Mouse (Mus musculus): ENCODE measurements around the gene Cdk1. TPM values are rescaled to one million over a fixed set of nuclear protein-coding genes. Genes with fewer than 3 reads are reported as not detected.
A peak's percentile ranks its signal among the peaks of the same experiment; 100 is the strongest.

The Cdk1 gene
- polyA plus RNA-seq, 1 experiment from 2014 or later = 305 TPM

GRCm38 (mm10) chr10:69342328-69342727 is 10.4 kb downstream of the Cdk1 start:
- no peak overlapping the region for H3K4me3 ChIP-seq (replicated peaks)
- H3K9ac ChIP-seq = no peak overlapping the region
- H3K36me3 ChIP-seq (replicated peaks) = peaks cover 99% of the 10 kb centered on the region
- H3K4me1 ChIP-seq (replicated peaks) = peaks cover 6% of the 10 kb centered on the region; the same call in 1 of the 2 replicates
- no peak overlapping the region for H3K4me2 ChIP-seq
- WGBS (ENCODE audit: insufficient replicate concordance) = 79% methylated on average over 9 of the region's 9 CpGs
- H3K27me3 ChIP-seq = no peaks in the 10 kb centered on the region
- H3K9me3 ChIP-seq (replicated peaks) = no peaks in the 10 kb centered on the region
- H3K27ac ChIP-seq (replicated peaks) = 0 out of 2 replicates have a peak overlapping the region, but pooled peaks have one; percentile 19
- no peak for ATAC-seq (ENCODE audit: insufficient read depth)

GRCm38 (mm10) chr10:69341570-69342227 is 11.0 kb downstream of the Cdk1 start:
- Histone ChIP-seq H3K4me2 (no peak overlapping the region), H3K4me3 (replicated peaks) (no peak overlapping the region), H3K9ac (no peak overlapping the region), H3K36me3 (replicated peaks) (peaks cover 99% of the 10 kb centered on the region), H3K9me3 (replicated peaks) (no peaks in the 10 kb centered on the region), H3K27me3 (no peaks in the 10 kb centered on the region), H3K27ac (replicated peaks) (0 out of 2 replicates have a peak overlapping the region, but pooled peaks have one; percentile 19), H3K4me1 (replicated peaks) (peaks cover 3% of the 10 kb centered on the region; the same call in 1 of the 2 replicates)
- 0 out of 2 replicates have a peak, but pooled peaks have one; percentile 20 for ATAC-seq (ENCODE audit: insufficient read depth)
- 83% methylated on average over 6 of the region's 6 CpGs for WGBS (ENCODE audit: insufficient replicate concordance)

- Histone ChIP-seq H3K4me1 (replicated peaks) (peaks cover 3% of the 10 kb centered on the region; the same call in 1 of the 2 replicates), H3K36me3 (replicated peaks) (peaks cover 99% of the 10 kb centered on the region)
Measured at GRCm38 (mm10) chr10:69340001-69340400, 12.7 kb downstream of the Cdk1 start.

GRCm38 (mm10) chr10:69336219-69336618 is 16.5 kb downstream of the Cdk1 start:
- Histone ChIP-seq H3K4me2 (no peak overlapping the region), H3K9ac (no peak overlapping the region), H3K4me1 (replicated peaks) (no peaks in the 10 kb centered on the region), H3K27ac (replicated peaks) (no peak overlapping the region), H3K9me3 (replicated peaks) (no peaks in the 10 kb centered on the region), H3K36me3 (replicated peaks) (peaks cover 84% of the 10 kb centered on the region), H3K27me3 (no peaks in the 10 kb centered on the region), H3K4me3 (replicated peaks) (no peak overlapping the region)
- 86% methylated on average over 11 of the region's 11 CpGs for WGBS (ENCODE audit: insufficient replicate concordance)
- no peak for ATAC-seq (ENCODE audit: insufficient read depth)

More at GRCm38 (mm10) chr10:69340001-69340400, 12.7 kb downstream of the Cdk1 start:
- no peak overlapping the region for H3K27ac ChIP-seq (replicated peaks)
- no peak overlapping the region for H3K9ac ChIP-seq
- H3K27me3 ChIP-seq = no peaks in the 10 kb centered on the region
- H3K4me3 ChIP-seq (replicated peaks) = no peak overlapping the region
- no peak overlapping the region for H3K4me2 ChIP-seq
- ATAC-seq (ENCODE audit: insufficient read depth) = no peak
- WGBS (ENCODE audit: insufficient replicate concordance) = 92% methylated on average over 6 of the region's 6 CpGs
- H3K9me3 ChIP-seq (replicated peaks) = no peaks in the 10 kb centered on the region

GRCm38 (mm10) chr10:69335611-69336010 is 17.1 kb downstream of the Cdk1 start:
- no peak overlapping the region for H3K4me3 ChIP-seq (replicated peaks)
- H3K9ac ChIP-seq = no peak overlapping the region
- no peak overlapping the region for H3K27ac ChIP-seq (replicated peaks)
- no peaks in the 10 kb centered on the region for H3K9me3 ChIP-seq (replicated peaks)
- H3K4me2 ChIP-seq = no peak overlapping the region
- peaks cover 78% of the 10 kb centered on the region for H3K36me3 ChIP-seq (replicated peaks)
- no peaks in the 10 kb centered on the region for H3K27me3 ChIP-seq
- no peaks in the 10 kb centered on the region for H3K4me1 ChIP-seq (replicated peaks)
- no peak for ATAC-seq (ENCODE audit: insufficient read depth)
- 83% methylated on average over 4 of the region's 4 CpGs for WGBS (ENCODE audit: insufficient replicate concordance)

- Histone ChIP-seq H3K27me3 (no peaks in the 10 kb centered on the region), H3K4me1 (replicated peaks) (no peaks in the 10 kb centered on the region), H3K9me3 (replicated peaks) (no peaks in the 10 kb centered on the region), H3K4me3 (replicated peaks) (no peak overlapping the region), H3K27ac (replicated peaks) (no peak overlapping the region), H3K4me2 (no peak overlapping the region), H3K36me3 (replicated peaks) (peaks cover 73% of the 10 kb centered on the region), H3K9ac (no peak overlapping the region)
- ATAC-seq (ENCODE audit: insufficient read depth) = no peak
- WGBS (ENCODE audit: insufficient replicate concordance) = 81% methylated on average over 7 of the region's 7 CpGs
Measured at GRCm38 (mm10) chr10:69335195-69335536, 17.6 kb downstream of the Cdk1 start.

GRCm38 (mm10) chr10:69334271-69335194 is 18.2 kb downstream of the Cdk1 start:
- no peak overlapping the region for H3K27ac ChIP-seq (replicated peaks)
- H3K4me2 ChIP-seq = no peak overlapping the region
- 0 out of 2 replicates have a peak, but pooled peaks cover 2% of the 10 kb centered on the region for H3K4me1 ChIP-seq (replicated peaks)
- no peaks in the 10 kb centered on the region for H3K9me3 ChIP-seq (replicated peaks)
- H3K27me3 ChIP-seq = no peaks in the 10 kb centered on the region
- 82% methylated on average over 16 of the region's 16 CpGs for WGBS (ENCODE audit: insufficient replicate concordance)
- peaks cover 67% of the 10 kb centered on the region for H3K36me3 ChIP-seq (replicated peaks)
- no peak overlapping the region for H3K4me3 ChIP-seq (replicated peaks)
- no peak for ATAC-seq (ENCODE audit: insufficient read depth)
- no peak overlapping the region for H3K9ac ChIP-seq

GRCm38 (mm10) chr10:69333212-69333611 is 19.5 kb downstream of the Cdk1 start:
- Histone ChIP-seq H3K27me3 (no peaks in the 10 kb centered on the region), H3K9ac (no peak overlapping the region), H3K36me3 (replicated peaks) (peaks cover 54% of the 10 kb centered on the region), H3K27ac (replicated peaks) (no peak overlapping the region), H3K4me1 (replicated peaks) (peaks cover 12% of the 10 kb centered on the region), H3K4me2 (no peak overlapping the region), H3K9me3 (replicated peaks) (no peaks in the 10 kb centered on the region), H3K4me3 (replicated peaks) (no peak overlapping the region)
- 89% methylated on average over 11 of the region's 11 CpGs for WGBS (ENCODE audit: insufficient replicate concordance)
- no peak for ATAC-seq (ENCODE audit: insufficient read depth)

GRCm38 (mm10) chr10:69331231-69331630 is 21.5 kb downstream of the Cdk1 start:
- H3K4me2 ChIP-seq = no peak overlapping the region
- no peak overlapping the region for H3K27ac ChIP-seq (replicated peaks)
- peaks cover 34% of the 10 kb centered on the region for H3K36me3 ChIP-seq (replicated peaks)
- ATAC-seq (ENCODE audit: insufficient read depth) = no peak
- H3K9ac ChIP-seq = no peak overlapping the region
- H3K4me3 ChIP-seq (replicated peaks) = no peak overlapping the region
- H3K9me3 ChIP-seq (replicated peaks) = no peaks in the 10 kb centered on the region
- H3K27me3 ChIP-seq = no peaks in the 10 kb centered on the region
- H3K4me1 ChIP-seq (replicated peaks) = peaks cover 12% of the 10 kb centered on the region
- 70% methylated on average over 6 of the region's 6 CpGs for WGBS (ENCODE audit: insufficient replicate concordance)

- Histone ChIP-seq H3K36me3 (replicated peaks) (peaks cover 8% of the 10 kb centered on the region), H3K27ac (replicated peaks) (no peak overlapping the region), H3K9me3 (replicated peaks) (no peaks in the 10 kb centered on the region), H3K4me1 (replicated peaks) (peaks cover 12% of the 10 kb centered on the region), H3K27me3 (no peaks in the 10 kb centered on the region), H3K4me2 (no peak overlapping the region), H3K4me3 (replicated peaks) (no peak overlapping the region), H3K9ac (no peak overlapping the region)
- WGBS (ENCODE audit: insufficient replicate concordance) = 35% methylated on average over 4 of the region's 4 CpGs
- ATAC-seq (ENCODE audit: insufficient read depth) = peak; percentile 62
Measured at GRCm38 (mm10) chr10:69328656-69329046, 24.1 kb downstream of the Cdk1 start.

GRCm38 (mm10) chr10:69328029-69328655 is 24.6 kb downstream of the Cdk1 start:
- H3K9me3 ChIP-seq (replicated peaks) = no peaks in the 10 kb centered on the region
- H3K4me3 ChIP-seq (replicated peaks) = no peak overlapping the region
- peaks cover 12% of the 10 kb centered on the region for H3K4me1 ChIP-seq (replicated peaks)
- no peak overlapping the region for H3K27ac ChIP-seq (replicated peaks)
- H3K9ac ChIP-seq = no peak overlapping the region
- H3K36me3 ChIP-seq (replicated peaks) = peaks cover 3% of the 10 kb centered on the region
- no peak overlapping the region for H3K4me2 ChIP-seq
- WGBS (ENCODE audit: insufficient replicate concordance) = 85% methylated on average over 12 of the region's 12 CpGs
- no peaks in the 10 kb centered on the region for H3K27me3 ChIP-seq
- ATAC-seq (ENCODE audit: insufficient read depth) = no peak

Measured in liver, embryonic 15.5 days (tissue).